Mouse (Mus musculus) liver, embryonic 14.5 days (tissue): ENCODE data around the gene Alyref. TPM values are rescaled to one million over a fixed set of nuclear protein-coding genes. Genes with fewer than 3 reads are reported as not detected.

Source experiments
- ATAC-seq: fragments of 200-750 bp; cut with Nextera tagmentation; 2 replicates; pipeline ENCODE4 v1.8.0; 2017; ENCODE audit warnings: moderate number of reproducible peaks, mild to moderate bottlenecking, moderate library complexity; ENCODE audit not compliant: insufficient read depth
- DNase-seq, 3 experiments: peaks; one replicate each; pipeline ENCODE4 v3.0.0-alpha.2; 2012 to 2013; ENCODE audit warnings: low read depth in 3 of 3, low spot score in 3 of 3
- H3K27ac ChIP-seq: fragments of 300-500 bp; sonication (generic); 2 replicates; pipeline ENCODE4 v1.5.1; 2014; ENCODE audit warnings: moderate library complexity, mild to moderate bottlenecking, control low read depth, inconsistent platforms
- H3K27me3 ChIP-seq: fragments of 300-500 bp; sonication (generic); 2 replicates; pipeline ENCODE4 v1.6.1; 2014; ENCODE audit warnings: mild to moderate bottlenecking, low read length, moderate library complexity; ENCODE audit not compliant: control insufficient read depth, insufficient read depth
- H3K36me3 ChIP-seq: fragments of 300-500 bp; sonication (generic); replicated peaks from 2 replicates; pipeline ENCODE4 v1.6.1; 2014; ENCODE audit warnings: low read depth; ENCODE audit not compliant: control insufficient read depth, insufficient read depth
- H3K4me1 ChIP-seq, 2 experiments: fragments of 200-500 bp in 1 of 2; fragments of 300-500 bp in 1 of 2; sonication (generic) in 1 of 2; replicated peaks; 2 replicates each; pipeline ENCODE4 v1.6.1; 2012 to 2014; ENCODE audit warnings: antibody characterized with exemption in 1 of 2, inconsistent platforms in 1 of 2, low read length in 1 of 2; ENCODE audit not compliant: control insufficient read depth in 2 of 2, insufficient read depth in 2 of 2
- H3K4me2 ChIP-seq: fragments of 300-500 bp; sonication (generic); 2 replicates; pipeline ENCODE4 v1.6.1; 2014; ENCODE audit warnings: low read depth, mild to moderate bottlenecking, control low read depth, moderate library complexity
- H3K4me3 ChIP-seq, 2 experiments: fragments of 200-500 bp in 1 of 2; fragments of 300-500 bp in 1 of 2; sonication (generic) in 1 of 2; 2 replicates each; pipeline ENCODE4 v1.5.1; 2012 to 2014; ENCODE audit warnings: low read depth in 2 of 2, low read length in 2 of 2, mild to moderate bottlenecking in 2 of 2, control low read depth in 1 of 2, inconsistent platforms in 1 of 2, moderate library complexity in 1 of 2; ENCODE audit not compliant: insufficient read depth in 1 of 2
- H3K9ac ChIP-seq: fragments of 300-500 bp; sonication (generic); replicated peaks from 2 replicates; pipeline ENCODE4 v1.6.1; 2014; ENCODE audit warnings: mild to moderate bottlenecking, control low read depth, moderate library complexity
- H3K9me3 ChIP-seq: fragments of 300-500 bp; sonication (generic); 2 replicates; pipeline ENCODE4 v1.6.1; 2016; ENCODE audit warnings: low read length, mixed read lengths; ENCODE audit not compliant: control insufficient read depth
- CTCF ChIP-seq: IDR thresholded peaks from 2 replicates; pipeline ENCODE4 v1.5.1; 2016; ENCODE audit warnings: antibody characterized with exemption, low read depth, control low read depth
- EP300 ChIP-seq: IDR thresholded peaks from 2 replicates; pipeline ENCODE4 v1.6.1; 2016; ENCODE audit warnings: antibody characterized with exemption, low read depth
- WGBS: fragments of 180-500 bp; shearing (Covaris S2); extraction: QIAGEN DNeasy Blood & Tissue Kit; methylation state at CpG from one replicate; pipeline ENCODE4 v1.1.7; 2014; ENCODE audit not compliant: insufficient replicate concordance; 5-methylcytosine and 5-hydroxymethylcytosine counted together
- polyA plus RNA-seq, 2 experiments: library from polyadenylated mRNA; depleted of rRNA in 1 of 2; stranded (reverse) in 1 of 2; unstranded in 1 of 2; fragments of >200 nt; fragmentation: Nextera tagmentation in 1 of 2; extraction: Ambion mirVana in 1 of 2; gene quantifications; 2 replicates each; pipeline versions ENCODE4 v1.2.1 to v1.2.3; 2012 to 2014

Alyref gene
- polyA plus RNA-seq, 2 experiments = 110 to 349 TPM

GRCm38 (mm10) chr11:120616617-120617294 lies 18.6 kb upstream of the Alyref start:
- ATAC-seq (peak; percentile 16; the same call in 1 of the 2 replicates), DNase-seq (no peak)
- Histone ChIP-seq H3K9me3 (no peaks in the 10 kb centered on the region), H3K4me1 (peaks cover 13 to 16% of the 10 kb centered on the region in 2 experiments), H3K27me3 (no peaks in the 10 kb centered on the region), H3K9ac (peak overlapping the region; percentile 82), H3K4me2 (peak overlapping the region; percentile 96), H3K27ac (peak overlapping the region; percentile 87), H3K4me3 (peak overlapping the region; percentile 74 to 90), H3K36me3 (peaks cover 43% of the 10 kb centered on the region)
- TF ChIP-seq EP300 (no peak), CTCF (no peak)
- WGBS = 26% methylated on average over 4 of the region's 4 CpGs

GRCm38 (mm10) chr11:120615606-120616203 lies 17.5 kb upstream of the Alyref start:
- no peak for DNase-seq
- no peak for ATAC-seq
- Histone ChIP-seq H3K36me3 (peaks cover 34% of the 10 kb centered on the region), H3K4me2 (peak overlapping the region; percentile 96), H3K9ac (no peak overlapping the region), H3K27ac (no peak overlapping the region), H3K9me3 (no peaks in the 10 kb centered on the region), H3K27me3 (no peaks in the 10 kb centered on the region), H3K4me3 (no peak overlapping the region), H3K4me1 (peaks cover 13 to 16% of the 10 kb centered on the region in 2 experiments)
- WGBS = 84% methylated on average over 11 of the region's 11 CpGs
- no peak for TF ChIP-seq EP300
- no peak for TF ChIP-seq CTCF

- Histone ChIP-seq H3K27me3 (no peaks in the 10 kb centered on the region), H3K27ac (no peak overlapping the region), H3K4me2 (no peak overlapping the region), H3K9me3 (no peaks in the 10 kb centered on the region), H3K36me3 (peaks cover 31% of the 10 kb centered on the region), H3K4me3 (no peak overlapping the region), H3K4me1 (peaks cover 13 to 16% of the 10 kb centered on the region in 2 experiments), H3K9ac (no peak overlapping the region)
- ATAC-seq (no peak), DNase-seq (no peak)
- TF ChIP-seq CTCF (no peak), EP300 (no peak)
- WGBS = 75% methylated on average over 6 of the region's 6 CpGs
These were observed 17.0 kb upstream of the Alyref start for GRCm38 (mm10) chr11:120615167-120615566.

- 82% methylated on average over 8 of the region's 8 CpGs for WGBS
- Histone ChIP-seq H3K9me3 (no peaks in the 10 kb centered on the region), H3K4me3 (no peak overlapping the region), H3K36me3 (peaks cover 22% of the 10 kb centered on the region), H3K27ac (no peak overlapping the region), H3K4me1 (peaks cover 17 to 20% of the 10 kb centered on the region in 2 experiments), H3K9ac (no peak overlapping the region), H3K4me2 (no peak overlapping the region), H3K27me3 (no peaks in the 10 kb centered on the region; the same call in 1 of the 2 replicates)
- no peak for DNase-seq
- no peak for ATAC-seq
- no peak for TF ChIP-seq CTCF
- TF ChIP-seq EP300 = no peak
These were observed 15.8 kb upstream of the Alyref start for GRCm38 (mm10) chr11:120613976-120614375.

GRCm38 (mm10) chr11:120613481-120613972 lies 15.4 kb upstream of the Alyref start:
- H3K27me3 ChIP-seq = peaks cover 1% of the 10 kb centered on the region; the same call in 1 of the 2 replicates
- H3K27ac ChIP-seq = no peak overlapping the region
- TF ChIP-seq CTCF (no peak), EP300 (no peak)
- no peak for DNase-seq
- H3K4me2 ChIP-seq = no peak overlapping the region
- 73% methylated on average over 10 of the region's 10 CpGs for WGBS
- ATAC-seq = no peak
- no peak overlapping the region for H3K9ac ChIP-seq
- H3K4me1 ChIP-seq = peaks cover 17 to 20% of the 10 kb centered on the region in 2 experiments
- peaks cover 18% of the 10 kb centered on the region for H3K36me3 ChIP-seq
- H3K4me3 ChIP-seq = no peak overlapping the region
- no peaks in the 10 kb centered on the region for H3K9me3 ChIP-seq
